Mouse (Mus musculus) liver, embryonic 12.5 days (tissue): ENCODE data around the gene Cachd1. TPM values are rescaled to one million over a fixed set of nuclear protein-coding genes. Genes with fewer than 3 reads are reported as not detected.

Experiments
- ATAC-seq: fragments of 200-750 bp; cut with Nextera tagmentation; 2 replicates; pipeline ENCODE4 v1.8.0; 2017; ENCODE audit warnings: moderate number of reproducible peaks, mild to moderate bottlenecking, moderate library complexity
- H3K27ac ChIP-seq: fragments of 300-500 bp; sonication (generic); 2 replicates; pipeline ENCODE4 v1.5.1; 2016; ENCODE audit warnings: mild to moderate bottlenecking
- H3K27me3 ChIP-seq: fragments of 300-500 bp; sonication (generic); replicated peaks from 2 replicates; pipeline ENCODE4 v1.6.1; 2016; ENCODE audit warnings: mild to moderate bottlenecking, moderate library complexity
- H3K36me3 ChIP-seq: fragments of 300-500 bp; sonication (generic); 2 replicates; pipeline ENCODE4 v1.6.1; 2016; ENCODE audit warnings: mild to moderate bottlenecking, moderate library complexity
- H3K4me1 ChIP-seq: fragments of 300-500 bp; sonication (generic); 2 replicates; pipeline ENCODE4 v1.6.1; 2016
- H3K4me2 ChIP-seq: fragments of 300-500 bp; sonication (generic); 2 replicates; pipeline ENCODE4 v1.6.1; 2016; ENCODE audit warnings: mild to moderate bottlenecking, moderate library complexity
- H3K4me3 ChIP-seq: fragments of 300-500 bp; sonication (generic); 2 replicates; pipeline ENCODE4 v1.5.1; 2016; ENCODE audit warnings: mild to moderate bottlenecking, moderate library complexity
- H3K9ac ChIP-seq: fragments of 300-500 bp; sonication (generic); 2 replicates; pipeline ENCODE4 v1.6.1; 2016; ENCODE audit warnings: mild to moderate bottlenecking, moderate library complexity
- H3K9me3 ChIP-seq: fragments of 300-500 bp; sonication (generic); replicated peaks from 2 replicates; pipeline ENCODE4 v1.6.1; 2016; ENCODE audit warnings: mild to moderate bottlenecking, moderate library complexity
- WGBS: fragments of 180-500 bp; shearing (Covaris S2); methylation state at CpG from one replicate; pipeline ENCODE4 v1.1.7; 2016; ENCODE audit not compliant: insufficient replicate concordance; 5-methylcytosine and 5-hydroxymethylcytosine counted together
- polyA plus RNA-seq: library from polyadenylated mRNA; unstranded; fragments of >200 nt; fragmentation: Nextera tagmentation; extraction: Ambion mirVana; gene quantifications from 2 replicates; pipeline ENCODE4 v1.2.1, GENCODE M21; 2016

The Cachd1 gene
- polyA plus RNA-seq, 1 experiment from 2014 or later = 7.4 TPM

DNA sequence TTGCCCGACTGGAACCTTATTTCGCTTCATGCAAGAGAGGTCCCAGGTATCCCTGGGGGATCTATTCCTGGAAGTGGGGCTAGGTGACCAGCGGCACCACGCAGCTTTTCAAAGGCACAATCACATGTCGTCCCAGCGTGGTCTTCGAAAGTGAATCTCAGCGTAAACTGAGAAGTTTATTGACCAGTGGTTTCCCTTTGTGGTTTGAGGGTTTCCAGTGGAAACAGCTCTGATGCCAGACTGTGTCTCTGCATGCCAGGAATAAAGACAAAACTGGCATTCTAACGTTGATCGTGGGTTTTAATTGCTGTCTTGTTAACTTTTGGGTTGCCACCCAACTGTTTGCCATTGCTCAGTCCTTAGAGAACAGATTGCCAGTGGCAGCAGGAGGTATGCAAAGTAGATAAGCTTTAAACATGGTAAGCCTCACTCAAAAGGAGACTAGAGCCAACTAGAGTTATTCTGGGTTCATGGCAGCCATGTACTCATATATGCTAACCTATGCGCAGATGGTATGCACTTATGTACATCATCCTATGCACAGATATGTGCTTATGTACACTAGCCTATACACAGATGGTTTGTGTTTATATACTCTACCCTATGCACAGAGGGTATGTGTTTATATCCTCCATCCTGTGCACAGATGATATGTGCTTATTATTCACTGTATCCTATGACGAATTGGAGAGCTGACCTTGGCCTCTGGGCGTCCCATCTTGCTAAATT, 168.9 kb downstream of the Cachd1 start:
- no peak for ATAC-seq
- Histone ChIP-seq H3K4me2 (no peak overlapping the region), H3K4me1 (no peaks in the 10 kb centered on the region), H3K9me3 (no peaks in the 10 kb centered on the region), H3K9ac (no peak overlapping the region), H3K4me3 (no peak overlapping the region), H3K27me3 (no peaks in the 10 kb centered on the region; the same call in 1 of the 2 replicates), H3K36me3 (no peaks in the 10 kb centered on the region), H3K27ac (no peak overlapping the region)
- 52% methylated on average over 13 of the region's 13 CpGs for WGBS

DNA sequence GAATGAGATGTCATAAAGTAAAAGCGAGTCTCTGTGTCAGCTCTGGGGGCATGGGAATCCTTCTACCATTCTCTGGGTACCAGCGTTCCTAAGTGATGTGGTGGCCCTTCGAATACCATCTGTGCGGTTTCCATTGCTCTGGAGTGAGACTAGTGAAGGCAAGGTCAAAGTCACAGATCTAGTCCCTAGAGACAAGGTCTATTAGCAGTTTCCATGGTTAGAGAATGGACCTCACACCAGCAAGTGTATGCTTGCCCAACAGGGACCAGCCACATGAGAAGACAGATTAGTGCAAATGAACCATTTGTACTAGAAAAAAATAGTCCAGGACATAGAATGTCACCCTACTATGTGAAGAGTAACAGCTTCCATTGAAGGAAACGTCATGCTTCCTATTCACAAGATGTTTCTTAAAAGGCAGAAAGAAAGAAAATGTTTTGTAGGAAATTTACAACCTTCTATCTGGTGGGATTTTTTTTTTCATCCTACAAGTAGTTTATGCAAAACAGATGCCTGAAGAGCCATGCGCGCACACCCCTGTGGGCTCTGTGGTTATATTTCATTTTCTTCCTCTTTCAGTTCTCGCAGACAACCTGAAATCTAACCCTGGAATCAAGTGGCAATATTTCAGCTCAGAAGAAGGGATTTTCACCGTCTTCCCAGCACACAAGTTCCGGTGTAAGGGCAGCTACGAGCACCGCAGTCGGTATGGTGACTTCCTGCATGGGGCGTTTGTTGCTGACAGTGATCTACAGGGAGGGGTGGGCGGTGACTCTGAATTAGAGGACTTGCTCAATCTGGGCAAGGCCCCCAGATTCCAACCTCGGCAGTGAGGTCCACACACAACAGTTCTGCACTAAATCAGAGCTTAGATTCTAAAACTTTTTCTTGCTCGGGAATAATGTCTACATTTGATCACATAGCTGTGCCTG, 172.3 kb downstream of the Cachd1 start:
- ATAC-seq = no peak
- 57% methylated on average over 17 of the region's 17 CpGs for WGBS

DNA sequence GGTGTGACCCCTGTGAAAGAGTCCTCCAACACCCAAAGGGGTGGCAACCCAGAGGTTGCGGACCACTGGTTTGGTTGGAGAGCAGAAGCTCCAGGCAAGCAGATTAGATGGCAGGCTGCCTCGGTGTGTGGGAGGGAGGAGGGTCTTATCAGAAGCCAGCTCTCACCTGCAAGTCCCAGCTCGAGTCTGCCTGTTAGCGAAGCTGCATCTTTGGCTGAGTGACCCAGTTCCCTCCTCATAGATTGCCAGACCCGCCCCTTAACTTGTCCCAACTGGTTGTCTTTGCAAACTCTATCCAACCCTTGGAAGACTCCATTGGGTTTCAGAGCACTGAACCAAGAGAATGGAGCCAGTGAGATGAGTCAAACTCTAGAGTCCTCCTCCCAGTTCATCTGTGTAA, 173.8 kb downstream of the Cachd1 start:
- no peak overlapping the region for H3K4me3 ChIP-seq
- no peaks in the 10 kb centered on the region; the same call in 1 of the 2 replicates for H3K27me3 ChIP-seq
- no peak overlapping the region for H3K9ac ChIP-seq
- ATAC-seq = no peak
- H3K9me3 ChIP-seq = no peaks in the 10 kb centered on the region
- H3K36me3 ChIP-seq = no peaks in the 10 kb centered on the region
- no peak overlapping the region for H3K27ac ChIP-seq
- 52% methylated on average over 5 of the region's 5 CpGs for WGBS
- no peak overlapping the region for H3K4me2 ChIP-seq
- H3K4me1 ChIP-seq = no peaks in the 10 kb centered on the region

More for the DNA sequence above, 172.3 kb downstream of the Cachd1 start:
- Histone ChIP-seq H3K9ac (no peak overlapping the region), H3K4me3 (no peak overlapping the region), H3K36me3 (no peaks in the 10 kb centered on the region), H3K4me1 (no peaks in the 10 kb centered on the region), H3K27me3 (no peaks in the 10 kb centered on the region; the same call in 1 of the 2 replicates), H3K4me2 (no peak overlapping the region), H3K27ac (no peak overlapping the region), H3K9me3 (no peaks in the 10 kb centered on the region)

DNA sequence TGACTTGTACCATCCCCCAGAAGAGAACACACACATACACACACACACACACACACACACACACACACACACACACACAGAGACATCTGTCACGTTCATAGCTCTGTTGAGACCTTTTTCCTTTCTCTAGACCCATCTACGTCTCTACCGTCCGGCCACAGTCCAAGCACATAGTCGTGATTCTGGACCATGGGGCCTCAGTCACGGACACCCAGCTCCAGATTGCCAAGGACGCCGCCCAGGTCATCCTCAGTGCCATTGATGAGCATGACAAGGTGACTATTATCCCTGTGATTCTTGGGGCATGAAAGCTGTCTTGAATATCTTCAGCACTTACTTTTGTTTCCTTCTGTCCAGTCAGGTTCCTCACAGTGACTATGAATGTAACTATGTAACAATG, 175.4 kb downstream of the Cachd1 start:
- Histone ChIP-seq H3K27me3 (no peaks in the 10 kb centered on the region; the same call in 1 of the 2 replicates), H3K27ac (no peak overlapping the region), H3K36me3 (no peaks in the 10 kb centered on the region), H3K9me3 (no peaks in the 10 kb centered on the region), H3K4me3 (no peak overlapping the region), H3K9ac (no peak overlapping the region), H3K4me2 (no peak overlapping the region), H3K4me1 (no peaks in the 10 kb centered on the region)
- ATAC-seq = no peak
- 76% methylated on average over 8 of the region's 8 CpGs for WGBS

DNA sequence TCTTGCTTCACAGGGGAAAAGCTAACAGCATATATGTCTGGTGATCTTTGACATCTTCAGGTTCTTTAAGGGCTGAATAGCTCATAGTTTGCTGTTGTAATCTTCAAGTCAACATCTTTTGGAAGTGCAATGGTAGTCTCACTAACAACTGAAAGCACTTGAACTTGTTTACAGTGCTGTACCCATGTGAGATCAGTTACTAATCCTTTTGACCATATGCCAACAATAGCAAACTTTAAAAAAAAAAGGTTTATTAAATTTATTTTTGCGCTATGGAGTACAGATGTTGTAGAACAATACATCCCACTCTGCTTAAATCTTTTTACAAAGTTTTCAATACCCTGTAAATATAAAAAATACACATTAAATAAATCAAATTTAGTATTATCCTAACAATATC, 186.9 kb downstream of the Cachd1 start:
- Histone ChIP-seq H3K4me2 (no peak overlapping the region), H3K27me3 (no peaks in the 10 kb centered on the region), H3K9ac (no peak overlapping the region), H3K9me3 (no peaks in the 10 kb centered on the region), H3K27ac (no peak overlapping the region), H3K4me3 (no peak overlapping the region), H3K4me1 (no peaks in the 10 kb centered on the region), H3K36me3 (no peaks in the 10 kb centered on the region)
- ATAC-seq = no peak
- WGBS = 76% methylated on average over 1 of the region's 1 CpGs

DNA sequence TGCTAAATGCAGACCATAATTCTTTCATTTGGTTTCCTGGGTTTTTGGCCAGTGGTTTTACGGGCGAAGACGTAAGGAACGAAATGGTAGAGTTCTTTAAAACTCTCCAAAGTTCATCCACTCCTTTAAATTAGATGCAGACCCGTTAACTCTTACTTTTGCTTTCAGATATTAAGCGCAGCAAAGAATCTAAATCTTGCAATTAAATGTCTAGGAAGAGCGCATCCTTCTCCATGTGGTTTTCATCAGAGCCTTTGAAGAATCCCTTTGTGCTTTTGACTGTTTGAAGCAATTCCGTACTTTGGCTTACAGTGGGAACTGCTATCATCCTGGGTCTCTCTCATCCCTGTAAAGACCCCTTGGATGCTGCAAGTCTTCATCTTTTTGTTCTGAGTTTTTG, 187.3 kb downstream of the Cachd1 start:
- no peak for ATAC-seq

DNA sequence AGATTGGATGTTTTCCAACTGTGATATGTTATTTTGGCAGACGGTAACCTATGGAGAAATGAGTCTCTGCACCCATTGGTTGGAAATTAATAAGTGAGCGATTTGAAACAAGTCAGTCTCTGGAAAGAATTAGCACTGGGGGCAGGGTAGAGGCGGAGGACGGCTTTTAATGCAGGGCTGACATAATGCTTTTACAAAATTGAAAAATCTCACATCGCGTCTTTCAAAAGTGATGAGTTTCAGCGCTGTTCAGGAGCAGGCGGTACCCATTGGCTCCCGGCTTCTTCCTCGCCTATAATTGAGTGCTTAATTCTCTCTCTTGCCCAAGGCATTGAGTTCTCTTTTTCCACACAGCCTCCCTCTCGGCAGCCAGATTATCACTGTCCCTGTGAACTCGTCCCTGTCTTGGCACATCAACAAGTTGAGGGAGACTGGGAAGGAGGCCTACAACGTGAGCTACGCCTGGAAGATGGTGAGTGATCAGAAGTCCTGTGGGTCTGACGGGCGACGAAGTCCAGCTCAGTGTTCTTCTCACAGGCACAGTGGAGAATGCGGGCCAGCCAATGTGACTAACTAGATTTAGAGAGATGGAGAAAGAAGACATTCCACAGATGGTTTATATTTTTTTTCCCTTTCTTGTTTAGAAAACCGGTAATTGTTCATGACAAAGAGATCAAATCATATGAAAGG, 191.4 kb downstream of the Cachd1 start:
- no peaks in the 10 kb centered on the region for H3K9me3 ChIP-seq
- no peaks in the 10 kb centered on the region for H3K36me3 ChIP-seq
- H3K9ac ChIP-seq = no peak overlapping the region
- ATAC-seq = no peak
- no peak overlapping the region for H3K4me3 ChIP-seq
- H3K4me1 ChIP-seq = no peaks in the 10 kb centered on the region
- 74% methylated on average over 19 of the region's 19 CpGs for WGBS
- H3K27me3 ChIP-seq = no peaks in the 10 kb centered on the region
- no peak overlapping the region for H3K27ac ChIP-seq
- no peak overlapping the region for H3K4me2 ChIP-seq

More for the DNA sequence above, 187.3 kb downstream of the Cachd1 start:
- H3K36me3 ChIP-seq = no peaks in the 10 kb centered on the region
- H3K9me3 ChIP-seq = no peaks in the 10 kb centered on the region
- no peak overlapping the region for H3K9ac ChIP-seq
- no peaks in the 10 kb centered on the region for H3K4me1 ChIP-seq
- no peak overlapping the region for H3K27ac ChIP-seq
- 79% methylated on average over 8 of the region's 8 CpGs for WGBS
- H3K27me3 ChIP-seq = no peaks in the 10 kb centered on the region
- no peak overlapping the region for H3K4me3 ChIP-seq
- H3K4me2 ChIP-seq = no peak overlapping the region

DNA sequence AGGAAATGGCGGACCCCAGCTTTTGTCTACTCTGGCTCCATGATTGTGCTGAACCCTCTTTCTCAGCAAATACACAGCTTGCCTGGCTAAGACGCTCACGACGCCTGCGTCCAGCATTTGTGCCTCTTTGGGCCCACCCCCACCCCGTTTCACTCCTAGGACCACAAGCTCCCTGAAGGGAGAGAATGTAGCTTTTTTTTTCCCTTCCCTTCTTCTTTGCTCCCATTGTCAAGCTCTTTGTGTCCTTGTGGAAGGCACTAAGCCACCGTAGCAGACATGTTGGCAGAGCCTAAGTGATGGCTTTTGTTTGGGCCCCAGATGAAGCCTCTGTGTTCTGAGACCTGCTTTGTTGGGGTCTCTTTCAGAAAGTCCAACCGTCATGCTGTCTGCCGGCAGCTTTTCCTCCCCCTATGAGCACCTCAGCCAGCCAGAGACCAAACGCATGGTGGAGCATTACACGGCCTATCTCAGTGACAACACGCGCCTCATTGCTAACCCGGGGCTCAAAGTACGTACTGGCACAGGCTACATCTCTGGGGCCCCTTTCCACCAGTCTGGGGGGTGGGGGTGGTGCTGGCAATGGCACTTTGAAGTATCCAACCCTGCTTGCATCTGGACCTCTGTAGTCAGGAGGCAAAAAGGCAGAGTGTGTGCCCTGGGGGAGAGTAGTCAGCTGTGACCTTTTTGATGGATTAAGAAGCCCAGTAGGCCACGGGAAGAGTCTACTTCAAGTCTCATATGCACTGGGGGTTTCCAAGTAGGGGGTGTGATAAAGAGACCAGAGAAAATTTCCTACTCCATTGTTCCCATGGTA, 197.4 kb downstream of the Cachd1 start:
- no peak overlapping the region for H3K4me2 ChIP-seq
- H3K27me3 ChIP-seq = no peaks in the 10 kb centered on the region
- H3K4me1 ChIP-seq = no peaks in the 10 kb centered on the region
- no peak overlapping the region for H3K4me3 ChIP-seq
- no peak overlapping the region for H3K9ac ChIP-seq
- H3K36me3 ChIP-seq = no peaks in the 10 kb centered on the region
- H3K27ac ChIP-seq = no peak overlapping the region
- 78% methylated on average over 16 of the region's 16 CpGs for WGBS
- ATAC-seq = no peak
- no peaks in the 10 kb centered on the region for H3K9me3 ChIP-seq

DNA sequence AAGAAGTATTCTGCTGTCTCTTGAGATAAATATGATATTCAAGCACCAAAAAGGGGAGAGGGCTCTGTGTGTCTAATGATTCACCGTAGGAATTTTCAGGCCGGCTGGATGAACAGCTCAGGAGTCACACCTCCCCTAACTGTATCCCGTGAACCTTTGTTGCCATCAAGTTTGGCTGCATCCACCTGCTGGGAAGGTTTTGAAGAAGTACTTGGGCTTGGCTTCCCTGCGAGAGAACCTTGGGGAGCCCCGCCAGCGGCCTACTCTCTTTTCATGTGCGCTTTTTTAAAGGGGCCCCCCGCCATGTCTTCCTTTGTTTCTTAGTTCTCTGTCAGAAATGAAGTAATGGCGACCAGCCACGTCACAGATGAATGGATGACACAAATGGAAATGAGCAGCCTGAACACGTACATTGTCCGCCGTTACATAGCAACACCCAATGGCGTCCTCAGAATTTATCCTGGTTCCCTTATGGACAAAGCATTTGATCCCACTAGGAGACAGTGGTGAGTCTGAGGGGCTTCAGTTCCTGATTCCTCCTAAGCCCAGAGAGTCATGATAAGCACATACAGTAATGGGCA, 198.1 kb downstream of the Cachd1 start:
- Histone ChIP-seq H3K9ac (no peak overlapping the region), H3K27ac (no peak overlapping the region), H3K27me3 (no peaks in the 10 kb centered on the region), H3K4me1 (no peaks in the 10 kb centered on the region), H3K36me3 (no peaks in the 10 kb centered on the region), H3K4me2 (no peak overlapping the region), H3K4me3 (no peak overlapping the region), H3K9me3 (no peaks in the 10 kb centered on the region)
- 82% methylated on average over 14 of the region's 14 CpGs for WGBS
- no peak for ATAC-seq

DNA sequence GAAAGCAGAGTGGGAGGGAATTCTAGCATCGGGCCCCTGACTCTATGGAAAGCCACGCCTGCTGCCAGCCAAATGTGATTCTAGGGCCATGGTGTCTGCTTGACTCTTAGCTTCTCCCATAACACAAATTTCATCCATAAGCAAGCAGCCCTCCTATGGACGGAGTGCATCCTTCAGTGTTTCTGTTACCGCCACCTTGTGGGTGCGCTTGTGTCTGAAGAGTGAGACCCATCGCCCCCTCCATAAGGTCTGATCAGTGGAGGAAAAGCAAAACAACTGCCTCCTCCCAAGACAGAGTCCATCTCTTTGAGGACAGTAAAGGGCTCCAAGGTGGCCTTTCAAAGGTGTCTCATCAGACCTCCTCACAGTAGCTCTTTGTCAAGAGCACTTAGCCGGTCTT, 201.0 kb downstream of the Cachd1 start:
- WGBS = 80% methylated on average over 7 of the region's 7 CpGs
- no peak overlapping the region for H3K4me2 ChIP-seq
- H3K27ac ChIP-seq = no peak overlapping the region
- no peak overlapping the region for H3K4me3 ChIP-seq
- no peaks in the 10 kb centered on the region for H3K4me1 ChIP-seq
- no peak overlapping the region for H3K9ac ChIP-seq
- no peaks in the 10 kb centered on the region for H3K36me3 ChIP-seq
- H3K27me3 ChIP-seq = no peaks in the 10 kb centered on the region
- ATAC-seq = no peak
- H3K9me3 ChIP-seq = no peaks in the 10 kb centered on the region

DNA sequence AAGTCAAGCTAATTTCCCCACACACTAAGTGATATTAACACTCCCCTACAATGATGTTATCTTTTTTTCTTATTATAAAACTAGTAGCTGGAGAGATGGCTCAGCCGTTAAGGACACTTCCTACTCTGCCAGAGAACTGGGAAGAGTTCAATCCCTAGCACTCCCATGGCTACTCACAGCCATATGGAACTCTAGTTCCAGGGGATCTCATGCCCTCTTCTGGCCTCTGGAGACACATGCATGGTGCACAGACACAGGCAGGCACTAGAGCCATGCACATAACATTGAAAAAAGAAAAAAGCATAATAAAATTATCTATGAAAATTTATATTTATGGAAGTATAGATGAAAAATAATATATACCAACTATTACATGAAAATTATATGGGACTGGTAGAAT, 210.7 kb downstream of the Cachd1 start:
- ATAC-seq = no peak
- no peak overlapping the region for H3K9ac ChIP-seq
- 69% methylated on average over 1 of the region's 1 CpGs for WGBS
- H3K4me1 ChIP-seq = peaks cover 22% of the 10 kb centered on the region
- H3K27me3 ChIP-seq = no peaks in the 10 kb centered on the region
- no peak overlapping the region for H3K4me2 ChIP-seq
- no peak overlapping the region for H3K4me3 ChIP-seq
- H3K9me3 ChIP-seq = no peaks in the 10 kb centered on the region
- no peak overlapping the region for H3K27ac ChIP-seq
- no peaks in the 10 kb centered on the region for H3K36me3 ChIP-seq
